Mouse (Mus musculus) liver, adult 2 months (tissue): ENCODE data around the gene Ninl.

Experiments
- CTCF ChIP-seq: fragments of 200-500 bp; IDR thresholded peaks from 2 replicates; pipeline ENCODE4 v1.5.1; 2011; ENCODE audit warnings: low read depth, low read length, control low read depth
- POLR2A ChIP-seq: fragments of 200-500 bp; IDR thresholded peaks from 2 replicates; pipeline ENCODE4 v1.6.1; 2011; ENCODE audit warnings: low read length, control low read depth; ENCODE audit not compliant: insufficient read depth; ENCODE audit errors: extremely low read depth

GRCm38 (mm10) chr2:151037876-151038552 is 1.2 kb downstream of the Ninl start:
- TF ChIP-seq CTCF: no peak
- no peak for TF ChIP-seq POLR2A
